16 mouse cellular contexts compared by ENCODE assay signal in the genomic region with DNA sequence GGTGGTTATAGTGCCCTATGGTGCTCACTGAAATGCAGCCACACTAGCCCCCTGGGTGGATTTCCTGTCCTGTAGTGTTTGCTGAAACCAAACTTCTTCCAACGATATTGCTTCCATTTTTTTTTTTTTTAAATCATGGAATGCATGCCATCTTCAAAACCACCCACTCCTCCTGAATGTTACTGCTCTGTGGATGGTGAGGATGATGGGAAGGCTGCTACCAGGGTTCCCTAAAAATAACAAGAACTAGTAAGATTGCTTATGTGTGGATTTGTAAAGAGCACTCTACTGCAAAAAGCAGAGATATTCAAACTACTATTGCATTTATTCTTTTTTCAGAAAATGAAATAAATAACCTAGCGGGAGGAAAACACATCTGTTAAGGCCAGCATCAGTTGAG.
"Had no signal": no experiment of that assay in that cellular context is flagged by ENCODE, and none has a peak within 500 bp of the region (broad histone marks: within the 10 kb centered on the region; RNA-seq: fewer than 3 reads in every experiment).

No protein-coding gene starts in this region.

- H3K27ac ChIP-seq: neural tube, embryonic 13.5 days; neural tube, embryonic 15.5 days; stomach, embryonic 15.5 days; stomach, postnatal 0 days had no signal

- H3K9ac ChIP-seq: neural tube, embryonic 13.5 days; neural tube, embryonic 15.5 days; stomach, embryonic 15.5 days had no signal

- H3K4me3 ChIP-seq: neural tube, embryonic 13.5 days; neural tube, embryonic 15.5 days; stomach, embryonic 15.5 days had no signal

- DNase-seq: retina, postnatal 1 day; right cerebral cortex, adult 18-20 months; right cerebral cortex, postnatal 14 days; right cerebral cortex, postnatal 25 days; right cerebral cortex, postnatal 4 days; spleen, adult 18-20 months; thymus, adult 18-20 months; thymus, adult 2 months; thymus, postnatal 14 days; thymus, postnatal 25 days; thymus, postnatal 36 days; thymus, postnatal 4 days had no signal

- H3K4me1 ChIP-seq: neural tube, embryonic 13.5 days; neural tube, embryonic 15.5 days; stomach, embryonic 15.5 days had no signal

- H3K9me3 ChIP-seq: neural tube, embryonic 13.5 days; neural tube, embryonic 15.5 days; stomach, embryonic 15.5 days had no signal

- H3K36me3 ChIP-seq: neural tube, embryonic 13.5 days; neural tube, embryonic 15.5 days; stomach, embryonic 15.5 days had no signal

- H3K4me2 ChIP-seq: neural tube, embryonic 13.5 days; neural tube, embryonic 15.5 days; stomach, embryonic 15.5 days had no signal

- H3K27me3 ChIP-seq: neural tube, embryonic 13.5 days; neural tube, embryonic 15.5 days; stomach, embryonic 15.5 days had no signal
